Mouse (Mus musculus) E14TG2a.4 (cell line): ENCODE results near the gene Saysd1.

Experiments used
- H3K27me3 ChIP-seq: 2 replicates; pipeline ENCODE4 v1.6.1; 2014; ENCODE audit warnings: low read length, control low read depth; ENCODE audit not compliant: insufficient read depth
- H3K36me3 ChIP-seq: 2 replicates; pipeline ENCODE4 v1.6.1; 2014; ENCODE audit warnings: low read length, control low read depth; ENCODE audit not compliant: insufficient read depth
- H3K4me1 ChIP-seq: replicated peaks from 2 replicates; pipeline ENCODE4 v1.6.1; 2014; ENCODE audit warnings: low read depth, low read length, control low read depth
- H3K4me3 ChIP-seq: replicated peaks from 2 replicates; pipeline ENCODE4 v1.5.1; 2014; ENCODE audit warnings: mild to moderate bottlenecking, low read length
- H3K9me3 ChIP-seq: 2 replicates; pipeline ENCODE4 v1.6.1; 2014; ENCODE audit warnings: low read length, control low read depth
- CTCF ChIP-seq: conservative IDR thresholded peaks from 2 replicates; pipeline ENCODE4 v1.5.1; 2014; ENCODE audit warnings: low read length
- NANOG ChIP-seq: IDR thresholded peaks from 2 replicates; pipeline ENCODE4 v1.6.1; 2014; ENCODE audit warnings: borderline replicate concordance, low read length, mixed read lengths
- POU5F1 ChIP-seq: IDR thresholded peaks from 2 replicates; pipeline ENCODE4 v1.6.1; 2014; ENCODE audit warnings: low read length, borderline replicate concordance

Saysd1 gene

GRCm38 (mm10) chr14:20155718-20156117, 17.4 kb upstream of the Saysd1 start:
- Histone ChIP-seq H3K27me3 (no peaks in the 10 kb centered on the region), H3K36me3 (peaks cover 97% of the 10 kb centered on the region), H3K4me1 (peaks cover 100% of the 10 kb centered on the region), H3K4me3 (peak overlapping the region; percentile 24; the same call in 1 of the 2 replicates), H3K9me3 (no peaks in the 10 kb centered on the region)
- TF ChIP-seq CTCF (no peak), POU5F1 (no peak), NANOG (no peak)

- no peaks in the 10 kb centered on the region for H3K27me3 ChIP-seq
- H3K9me3 ChIP-seq = no peaks in the 10 kb centered on the region
- H3K4me3 ChIP-seq = no peak overlapping the region
- H3K36me3 ChIP-seq = peaks cover 97% of the 10 kb centered on the region
- peaks cover 100% of the 10 kb centered on the region for H3K4me1 ChIP-seq
- TF ChIP-seq POU5F1 (no peak), CTCF (no peak), NANOG (no peak)
Measured at GRCm38 (mm10) chr14:20154937-20155336, 16.6 kb upstream of the Saysd1 start.

- Histone ChIP-seq H3K4me1 (peaks cover 100% of the 10 kb centered on the region), H3K4me3 (no peak overlapping the region), H3K9me3 (no peaks in the 10 kb centered on the region), H3K27me3 (no peaks in the 10 kb centered on the region), H3K36me3 (peaks cover 98% of the 10 kb centered on the region)
- no peak for TF ChIP-seq NANOG
Measured at GRCm38 (mm10) chr14:20154245-20154644, 15.9 kb upstream of the Saysd1 start.

GRCm38 (mm10) chr14:20149127-20150080, 11.1 kb upstream of the Saysd1 start:
- Histone ChIP-seq H3K36me3 (peaks cover 98% of the 10 kb centered on the region), H3K9me3 (no peaks in the 10 kb centered on the region), H3K4me3 (no peak overlapping the region; the same call in 1 of the 2 replicates), H3K27me3 (no peaks in the 10 kb centered on the region), H3K4me1 (peaks cover 99% of the 10 kb centered on the region)
- no peak for TF ChIP-seq NANOG
- TF ChIP-seq POU5F1 = no peak
- TF ChIP-seq CTCF = no peak

- Histone ChIP-seq H3K9me3 (no peaks in the 10 kb centered on the region), H3K27me3 (no peaks in the 10 kb centered on the region), H3K4me3 (no peak overlapping the region), H3K4me1 (peaks cover 99% of the 10 kb centered on the region), H3K36me3 (peaks cover 99% of the 10 kb centered on the region)
- no peak for TF ChIP-seq NANOG
Measured at GRCm38 (mm10) chr14:20148514-20148913, 10.2 kb upstream of the Saysd1 start.

GRCm38 (mm10) chr14:20147854-20148253, 9.5 kb upstream of the Saysd1 start:
- Histone ChIP-seq H3K9me3 (no peaks in the 10 kb centered on the region), H3K36me3 (peaks cover 100% of the 10 kb centered on the region), H3K4me1 (peaks cover 99% of the 10 kb centered on the region), H3K4me3 (no peak overlapping the region), H3K27me3 (no peaks in the 10 kb centered on the region)
- TF ChIP-seq CTCF (no peak), NANOG (no peak), POU5F1 (no peak)

- H3K4me1 ChIP-seq = peaks cover 99% of the 10 kb centered on the region
- peaks cover 99% of the 10 kb centered on the region for H3K36me3 ChIP-seq
- no peaks in the 10 kb centered on the region for H3K9me3 ChIP-seq
- H3K27me3 ChIP-seq = no peaks in the 10 kb centered on the region
- TF ChIP-seq CTCF = no peak
- TF ChIP-seq NANOG = no peak
- TF ChIP-seq POU5F1 = no peak
- no peak overlapping the region for H3K4me3 ChIP-seq
Measured at GRCm38 (mm10) chr14:20144093-20144492, 5.8 kb upstream of the Saysd1 start.

GRCm38 (mm10) chr14:20134965-20135671, 3.2 kb downstream of the Saysd1 start:
- TF ChIP-seq POU5F1 (no peak), CTCF (no peak), NANOG (no peak)
- peaks cover 26% of the 10 kb centered on the region for H3K36me3 ChIP-seq
- peaks cover 60% of the 10 kb centered on the region for H3K4me1 ChIP-seq
- H3K9me3 ChIP-seq = peaks cover 7% of the 10 kb centered on the region
- no peak overlapping the region for H3K4me3 ChIP-seq
- H3K27me3 ChIP-seq = no peaks in the 10 kb centered on the region
